Mouse (Mus musculus): ENCODE results near the gene Gm1673. TPM values are rescaled to one million over a fixed set of nuclear protein-coding genes. Genes with fewer than 3 reads are reported as not detected.

The Gm1673 gene
- polyA plus RNA-seq, 1 experiment from 2014 or later: 174 TPM

GRCm38 (mm10) chr5:33959382-33959781 lies 23.9 kb upstream of the Gm1673 start:
- no peaks in the 10 kb centered on the region for H3K4me1 ChIP-seq
- no peaks in the 10 kb centered on the region for H3K36me3 ChIP-seq
- no peak for DNase-seq (ENCODE audit: low spot score)
- H3K27me3 ChIP-seq (ENCODE audit: low read depth, poor library complexity, severe bottlenecking): no peaks in the 10 kb centered on the region
- WGBS: 81% methylated on average over 4 of the region's 4 CpGs
- H3K9me3 ChIP-seq (replicated peaks): peaks cover 4% of the 10 kb centered on the region; the same call in 1 of the 2 replicates
- H3K4me3 ChIP-seq: no peak overlapping the region
- H3K27ac ChIP-seq: no peak overlapping the region

DNA sequence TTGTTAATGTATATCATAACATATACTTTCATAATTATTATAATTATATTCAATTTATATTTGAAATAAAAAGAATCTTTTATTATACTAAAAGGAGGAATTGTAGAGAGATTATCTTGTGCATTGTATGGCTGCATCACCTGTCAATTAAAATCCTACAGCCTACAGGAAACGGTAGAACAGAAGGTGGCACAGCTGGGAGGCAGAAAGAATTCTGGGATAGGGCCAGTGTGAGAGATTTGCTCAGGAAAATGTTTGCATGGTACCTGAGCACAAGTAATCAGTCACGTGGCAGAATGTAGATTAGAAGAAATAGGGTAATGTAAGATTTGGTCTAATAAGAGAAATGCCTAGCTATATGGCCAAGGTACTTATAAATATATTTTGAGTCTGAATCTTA lies 8.5 kb upstream of the Gm1673 start:
- DNase-seq (ENCODE audit: low spot score): no peak
- Histone ChIP-seq H3K27ac (no peak overlapping the region), H3K9me3 (replicated peaks) (no peaks in the 10 kb centered on the region), H3K27me3 (ENCODE audit: low read depth, poor library complexity, severe bottlenecking) (no peaks in the 10 kb centered on the region), H3K36me3 (0 out of 2 replicates have a peak, but pooled peaks cover 3% of the 10 kb centered on the region), H3K4me1 (no peaks in the 10 kb centered on the region), H3K4me3 (no peak overlapping the region)
- whole genome bisulfite sequencing: 73% methylated on average over 2 of the region's 2 CpGs

DNA sequence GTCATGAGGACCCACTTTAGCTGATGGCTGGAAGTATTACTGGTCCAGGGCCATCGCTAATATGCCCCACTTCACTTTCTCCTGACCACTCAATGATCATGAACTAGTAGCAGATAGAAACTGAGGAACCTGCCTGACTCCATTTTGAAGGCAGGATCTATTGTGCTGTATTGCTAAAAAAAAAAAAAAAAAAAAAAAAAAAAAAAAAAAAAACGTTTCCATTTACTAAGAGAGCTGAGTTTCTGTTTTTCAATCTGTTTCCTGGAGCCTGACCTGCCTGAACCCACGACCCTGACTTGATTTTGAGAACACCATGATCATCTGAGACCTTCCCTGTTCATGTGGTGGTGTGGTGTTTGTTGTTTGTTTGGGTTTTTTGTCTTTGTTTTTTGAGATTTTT lies 7.0 kb upstream of the Gm1673 start:
- H3K4me3 ChIP-seq: no peak overlapping the region
- no peaks in the 10 kb centered on the region for H3K27me3 ChIP-seq (ENCODE audit: low read depth, poor library complexity, severe bottlenecking)
- 0 out of 2 replicates have a peak, but pooled peaks cover 3% of the 10 kb centered on the region for H3K36me3 ChIP-seq
- no peaks in the 10 kb centered on the region for H3K9me3 ChIP-seq (replicated peaks)
- 48% methylated on average over 3 of the region's 3 CpGs for WGBS
- no peak for DNase-seq (ENCODE audit: low spot score)
- H3K4me1 ChIP-seq: no peaks in the 10 kb centered on the region
- H3K27ac ChIP-seq: no peak overlapping the region

DNA sequence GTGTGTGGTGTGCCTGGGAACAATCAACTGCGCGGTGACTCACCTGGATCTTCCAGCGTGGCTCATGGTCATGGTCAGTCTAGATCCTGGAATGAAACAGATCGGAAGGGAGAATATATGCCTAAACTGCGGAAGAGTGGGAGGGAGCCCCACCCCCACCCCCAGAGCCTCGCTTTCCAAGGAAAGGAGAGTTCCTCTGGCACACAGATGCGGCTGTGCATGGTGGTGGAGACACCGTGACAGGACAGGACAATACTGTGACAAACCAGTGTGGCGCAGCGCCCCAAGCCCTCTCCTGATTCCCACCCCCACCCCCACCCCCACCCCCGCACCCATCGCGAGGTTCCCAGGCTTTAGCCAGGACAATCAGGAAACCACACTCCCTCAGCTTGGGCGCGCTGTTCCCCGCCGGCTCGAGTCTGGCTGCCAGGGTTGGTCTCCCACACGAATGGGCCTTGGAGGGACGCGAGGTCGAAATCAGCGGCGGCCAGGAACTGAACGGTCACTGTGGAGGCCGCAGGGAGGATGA lies 438 bp upstream of the Gm1673 start:
- Histone ChIP-seq H3K27me3 (ENCODE audit: low read depth, poor library complexity, severe bottlenecking) (0 out of 2 replicates have a peak, but pooled peaks cover 6% of the 10 kb centered on the region), H3K9me3 (replicated peaks) (no peaks in the 10 kb centered on the region), H3K27ac (peak overlapping the region; percentile 92), H3K36me3 (peaks cover 16% of the 10 kb centered on the region), H3K4me1 (peaks cover 31% of the 10 kb centered on the region), H3K4me3 (peak overlapping the region; percentile 93)
- 7% methylated on average over 26 of the region's 26 CpGs for WGBS
- DNase-seq (ENCODE audit: low spot score): no peak

DNA sequence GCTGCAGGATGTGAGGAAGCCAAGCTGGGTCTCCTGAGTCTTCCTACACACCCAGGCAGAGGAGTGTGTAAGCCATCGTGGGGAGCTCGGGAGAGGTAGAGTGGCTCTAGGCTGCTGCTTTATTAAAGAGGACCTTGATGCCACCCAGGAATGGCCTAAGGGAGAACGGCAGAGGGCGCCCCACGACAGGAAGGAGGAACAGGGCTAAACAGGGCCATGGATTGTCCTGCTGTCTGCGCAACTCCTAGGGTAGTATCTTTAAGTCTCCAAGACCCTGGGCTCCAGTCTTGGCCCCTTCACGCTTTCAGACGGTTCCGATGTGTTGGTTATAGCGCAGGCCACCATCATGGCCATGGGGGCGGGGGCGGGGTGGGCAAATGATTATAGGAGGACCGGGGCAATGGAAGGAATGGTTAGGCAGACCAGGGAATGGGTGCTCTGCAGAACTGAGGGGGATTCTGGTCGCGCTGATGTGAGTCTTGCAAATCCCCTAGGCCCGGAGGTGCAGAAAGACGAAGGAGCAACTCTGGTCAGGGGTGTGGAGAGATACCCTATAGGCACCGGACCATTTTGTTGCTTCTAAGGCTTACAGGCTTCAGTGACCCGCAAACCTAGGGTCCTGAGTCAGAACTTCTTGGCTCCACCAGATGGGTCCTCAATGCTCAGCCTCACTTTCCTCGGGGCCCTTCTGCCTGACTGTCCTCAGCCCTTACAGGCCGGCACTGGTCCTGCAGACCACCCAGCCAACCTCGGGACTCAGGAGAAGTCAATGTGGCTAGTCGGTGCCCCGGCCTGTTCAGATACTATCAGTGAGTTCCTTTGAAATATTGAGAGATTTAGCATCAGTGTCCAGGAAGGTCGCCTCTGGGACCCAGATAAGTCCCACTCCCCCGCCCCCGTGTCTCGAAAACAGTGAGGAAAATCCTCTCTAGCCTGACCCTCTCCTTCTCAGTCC lies 11.7 kb downstream of the Gm1673 start:
- DNase-seq (ENCODE audit: low spot score): peak; percentile 37
- no peak overlapping the region for H3K27ac ChIP-seq
- H3K27me3 ChIP-seq (ENCODE audit: low read depth, poor library complexity, severe bottlenecking): peaks cover 68% of the 10 kb centered on the region
- H3K4me3 ChIP-seq: peak overlapping the region; percentile 61
- peaks cover 24% of the 10 kb centered on the region for H3K4me1 ChIP-seq
- H3K9me3 ChIP-seq (replicated peaks): no peaks in the 10 kb centered on the region
- no peaks in the 10 kb centered on the region for H3K36me3 ChIP-seq
- 34% methylated on average over 28 of the region's 28 CpGs for WGBS

- peaks cover 24% of the 10 kb centered on the region for H3K4me1 ChIP-seq
- peak within 1 kb of the TSS; percentile 68 for H3K27ac ChIP-seq
- H3K4me3 ChIP-seq: peak within 1 kb of the TSS; percentile 61
- no peaks in the 10 kb centered on the region for H3K36me3 ChIP-seq
- WGBS: under 1% methylated on average over 90 of the region's 90 CpGs
- H3K27me3 ChIP-seq (ENCODE audit: low read depth, poor library complexity, severe bottlenecking): peaks cover 73% of the 10 kb centered on the region
- peak; percentile 85 for DNase-seq (ENCODE audit: low spot score)
- H3K9me3 ChIP-seq (replicated peaks): no peaks in the 10 kb centered on the region
Observed at GRCm38 (mm10) chr5:33995843-33996693, 12.8 kb downstream of the Gm1673 start, which contains the start of gene Nat8l. Gene Nat8l (plus strand): TSS chr5:33995984.

DNA sequence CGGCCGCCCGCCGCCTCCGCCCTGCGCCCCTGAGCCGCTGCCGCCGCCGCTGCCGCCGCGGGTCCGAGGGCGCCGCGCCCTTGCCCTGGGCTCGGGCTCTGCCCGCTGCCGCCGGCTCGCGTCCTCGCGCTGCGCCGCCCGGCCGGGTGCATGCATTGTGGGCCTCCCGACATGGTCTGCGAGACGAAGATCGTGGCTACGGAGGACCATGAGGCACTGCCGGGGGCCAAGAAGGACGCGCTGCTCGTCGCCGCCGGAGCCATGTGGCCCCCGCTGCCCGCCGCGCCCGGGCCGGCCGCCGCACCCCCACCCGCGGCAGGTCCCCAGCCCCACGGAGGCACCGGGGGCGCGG lies 13.4 kb downstream of the Gm1673 start:
- H3K27ac ChIP-seq: peak overlapping the region; percentile 68
- WGBS: 5% methylated on average over 51 of the region's 55 CpGs
- H3K27me3 ChIP-seq (ENCODE audit: low read depth, poor library complexity, severe bottlenecking): peaks cover 73% of the 10 kb centered on the region
- no peaks in the 10 kb centered on the region for H3K9me3 ChIP-seq (replicated peaks)
- peaks cover 24% of the 10 kb centered on the region for H3K4me1 ChIP-seq
- H3K4me3 ChIP-seq: peak overlapping the region; percentile 61
- no peaks in the 10 kb centered on the region for H3K36me3 ChIP-seq
- DNase-seq (ENCODE audit: low spot score): no peak

- Histone ChIP-seq H3K27me3 (ENCODE audit: low read depth, poor library complexity, severe bottlenecking) (peaks cover 72% of the 10 kb centered on the region), H3K4me3 (peak overlapping the region; percentile 61), H3K36me3 (no peaks in the 10 kb centered on the region), H3K4me1 (peaks cover 24% of the 10 kb centered on the region), H3K27ac (peak overlapping the region; percentile 68), H3K9me3 (replicated peaks) (no peaks in the 10 kb centered on the region)
- peak; percentile 57 for DNase-seq (ENCODE audit: low spot score)
- 1% methylated on average over 68 of the region's 80 CpGs for WGBS
Observed at GRCm38 (mm10) chr5:33997051-33997741, 14.0 kb downstream of the Gm1673 start.

GRCm38 (mm10) chr5:33997829-33998504 lies 14.7 kb downstream of the Gm1673 start:
- no peak for DNase-seq (ENCODE audit: low spot score)
- Histone ChIP-seq H3K9me3 (replicated peaks) (no peaks in the 10 kb centered on the region), H3K27ac (no peak overlapping the region), H3K36me3 (no peaks in the 10 kb centered on the region), H3K4me3 (peak overlapping the region; percentile 61), H3K4me1 (peaks cover 24% of the 10 kb centered on the region), H3K27me3 (ENCODE audit: low read depth, poor library complexity, severe bottlenecking) (peaks cover 67% of the 10 kb centered on the region)
- 73% methylated on average over 20 of the region's 20 CpGs for WGBS

DNA sequence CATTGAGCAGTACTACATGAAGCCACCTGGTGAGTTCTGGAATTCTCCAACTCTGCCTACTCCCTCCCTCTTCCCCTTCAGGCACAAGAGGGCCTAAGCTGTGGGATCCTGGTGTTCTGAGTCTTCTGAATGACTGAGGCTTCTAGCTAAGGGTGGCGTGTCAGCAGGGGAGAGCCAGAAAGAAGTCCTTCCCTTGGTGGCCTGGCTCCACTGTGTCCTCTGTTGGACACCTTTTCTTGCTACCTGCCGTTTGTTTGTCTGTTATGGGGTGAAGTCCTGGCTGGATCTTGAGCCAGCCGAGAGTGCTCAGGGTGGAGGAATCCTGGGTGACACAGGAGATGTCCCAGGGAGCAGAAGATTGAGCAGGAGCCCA lies 15.3 kb downstream of the Gm1673 start:
- Histone ChIP-seq H3K36me3 (no peaks in the 10 kb centered on the region), H3K4me3 (no peak overlapping the region), H3K9me3 (replicated peaks) (no peaks in the 10 kb centered on the region), H3K4me1 (peaks cover 24% of the 10 kb centered on the region), H3K27me3 (ENCODE audit: low read depth, poor library complexity, severe bottlenecking) (peaks cover 67% of the 10 kb centered on the region), H3K27ac (no peak overlapping the region)
- DNase-seq (ENCODE audit: low spot score): no peak
- 91% methylated on average over 3 of the region's 3 CpGs for WGBS

DNA sequence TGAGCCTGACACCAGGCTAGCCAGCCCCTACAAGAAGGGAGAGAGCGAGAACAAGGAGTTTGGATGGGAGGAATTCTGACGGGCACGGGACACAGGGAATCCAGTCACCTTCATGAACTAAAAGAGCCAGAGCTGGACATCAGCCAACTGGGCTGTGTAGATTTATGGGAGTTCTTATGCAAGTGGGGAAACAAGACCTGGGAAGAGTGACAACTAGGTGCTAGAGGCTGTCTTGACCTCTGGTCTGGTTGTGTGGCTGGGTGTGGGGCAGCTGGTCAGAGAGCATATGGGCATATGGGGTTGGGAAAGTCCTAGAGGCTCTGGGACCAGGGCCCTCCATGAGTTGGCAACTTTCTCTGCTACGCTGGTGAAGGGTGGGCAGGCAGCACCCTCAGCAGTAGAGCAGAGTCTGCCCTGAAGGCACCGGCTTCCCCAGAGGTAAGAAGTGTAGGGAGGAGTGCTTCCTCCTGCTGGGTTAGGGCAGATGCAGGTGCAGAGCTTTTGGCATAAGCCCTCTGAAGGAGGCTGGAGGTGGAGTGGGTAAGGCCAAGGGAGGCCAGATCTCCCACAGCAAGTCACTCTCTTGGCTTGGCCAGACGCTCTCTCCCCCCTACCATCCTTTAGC lies 16.3 kb downstream of the Gm1673 start:
- Histone ChIP-seq H3K36me3 (no peaks in the 10 kb centered on the region), H3K27me3 (ENCODE audit: low read depth, poor library complexity, severe bottlenecking) (peaks cover 58% of the 10 kb centered on the region), H3K4me3 (no peak overlapping the region), H3K9me3 (replicated peaks) (no peaks in the 10 kb centered on the region), H3K27ac (no peak overlapping the region), H3K4me1 (peaks cover 24% of the 10 kb centered on the region)
- WGBS: 89% methylated on average over 6 of the region's 6 CpGs
- DNase-seq (ENCODE audit: low spot score): no peak
